Mouse (Mus musculus): ENCODE measurements around the gene Sorl1.

- TF ChIP-seq EP300 (IDR thresholded peaks at IDR 0.05; ENCODE audit: low read depth) (no peak), CTCF (IDR thresholded peaks at IDR 0.05; ENCODE audit: low read depth) (0 out of 2 replicates have a peak, but pooled peaks have one; percentile 14)
These were observed 40.8 kb upstream of the Sorl1 start for GRCm38 (mm10) chr9:42164930-42165329.

Data from heart, postnatal 0 days (tissue).